Mouse (Mus musculus): ENCODE measurements around the gene Fmnl1. TPM values are rescaled to one million over a fixed set of nuclear protein-coding genes. Genes with fewer than 3 reads are reported as not detected.

Fmnl1 gene
- polyA plus RNA-seq, 1 experiment from 2014 or later = 8.6 TPM

- H3K4me3 ChIP-seq (replicated peaks) = no peak overlapping the region
- no peaks in the 10 kb centered on the region for H3K9me3 ChIP-seq (replicated peaks)
- no peak overlapping the region for H3K9ac ChIP-seq (replicated peaks)
- ATAC-seq (ENCODE audit: low FRiP score) = no peak
- no peaks in the 10 kb centered on the region for H3K36me3 ChIP-seq
- H3K4me1 ChIP-seq = peaks cover 46% of the 10 kb centered on the region
- H3K27me3 ChIP-seq (replicated peaks) = peaks cover 29% of the 10 kb centered on the region
- peak overlapping the region; percentile 43; the same call in 1 of the 2 replicates for H3K27ac ChIP-seq (replicated peaks)
- WGBS = 25% methylated on average over 9 of the region's 9 CpGs
- H3K4me2 ChIP-seq = no peak overlapping the region; the same call in 1 of the 2 replicates
Measured at GRCm38 (mm10) chr11:103168690-103169390, 2.1 kb upstream of the Fmnl1 start.

- H3K27me3 ChIP-seq (replicated peaks) = peaks cover 29% of the 10 kb centered on the region
- no peak for ATAC-seq (ENCODE audit: low FRiP score)
Measured at GRCm38 (mm10) chr11:103169664-103170063, 1.2 kb upstream of the Fmnl1 start.

DNA sequence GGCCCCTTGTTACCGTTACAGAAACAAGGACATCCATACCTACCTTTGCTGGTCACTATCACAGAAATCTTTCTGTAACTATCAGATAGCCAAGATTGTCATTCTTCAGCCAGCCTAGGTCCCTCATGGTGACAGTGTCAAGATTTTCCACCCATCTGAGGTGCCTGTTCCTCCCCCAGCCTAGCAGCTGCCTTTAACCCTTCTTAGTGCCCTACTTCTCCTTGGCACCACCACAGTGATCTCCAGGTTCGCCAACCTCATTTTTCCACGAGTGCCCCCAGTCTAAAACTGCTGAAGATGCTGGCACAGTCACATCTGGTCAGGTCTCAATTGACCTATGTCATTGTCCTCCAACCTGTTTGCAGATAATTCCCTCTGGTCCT, 805 bp upstream of the Fmnl1 start:
- Histone ChIP-seq H3K4me3 (replicated peaks) (peak overlapping the region; percentile 71), H3K9me3 (replicated peaks) (no peaks in the 10 kb centered on the region), H3K27me3 (replicated peaks) (peaks cover 29% of the 10 kb centered on the region), H3K36me3 (no peaks in the 10 kb centered on the region), H3K9ac (replicated peaks) (peak overlapping the region; percentile 76), H3K4me2 (peak overlapping the region; percentile 85), H3K27ac (replicated peaks) (0 out of 2 replicates have a peak overlapping the region, but pooled peaks have one; percentile 71), H3K4me1 (peaks cover 55% of the 10 kb centered on the region)
- 46% methylated on average over 3 of the region's 3 CpGs for WGBS
- ATAC-seq (ENCODE audit: low FRiP score) = peak; percentile 23; the same call in 1 of the 2 replicates

More at GRCm38 (mm10) chr11:103169664-103170063, 1.2 kb upstream of the Fmnl1 start:
- Histone ChIP-seq H3K9me3 (replicated peaks) (no peaks in the 10 kb centered on the region), H3K4me3 (replicated peaks) (peak overlapping the region; percentile 71), H3K4me1 (peaks cover 54% of the 10 kb centered on the region), H3K36me3 (no peaks in the 10 kb centered on the region), H3K4me2 (peak overlapping the region; percentile 85), H3K9ac (replicated peaks) (peak overlapping the region; percentile 14; the same call in 1 of the 2 replicates), H3K27ac (replicated peaks) (0 out of 2 replicates have a peak overlapping the region, but pooled peaks have one; percentile 71)
- WGBS = 89% methylated on average over 5 of the region's 5 CpGs

DNA sequence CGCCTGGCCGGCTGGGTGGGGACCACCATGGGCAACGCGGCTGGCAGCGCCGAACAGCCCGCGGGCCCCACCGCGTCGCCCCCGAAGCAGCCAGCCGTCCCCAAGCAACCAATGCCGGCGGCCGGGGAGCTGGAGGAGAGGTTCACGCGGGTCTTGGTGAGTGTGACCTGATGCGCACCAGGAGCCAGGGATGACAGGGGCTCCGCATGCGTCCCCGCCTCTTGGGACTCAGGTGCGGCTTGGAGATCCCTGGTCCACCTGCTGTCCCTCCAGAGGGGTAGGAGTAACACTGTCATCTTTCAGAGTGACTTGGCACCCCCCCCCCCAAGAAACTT, 346 bp downstream of the Fmnl1 start:
- peak overlapping the region; percentile 71; the same call in 1 of the 2 replicates for H3K27ac ChIP-seq (replicated peaks)
- peaks cover 55% of the 10 kb centered on the region for H3K4me1 ChIP-seq
- H3K36me3 ChIP-seq = no peaks in the 10 kb centered on the region
- peak overlapping the region; percentile 85 for H3K4me2 ChIP-seq
- H3K27me3 ChIP-seq (replicated peaks) = peaks cover 29% of the 10 kb centered on the region
- 2% methylated on average over 22 of the region's 23 CpGs for WGBS
- peak; percentile 12; the same call in 1 of the 2 replicates for ATAC-seq (ENCODE audit: low FRiP score)
- H3K4me3 ChIP-seq (replicated peaks) = peak overlapping the region; percentile 71
- H3K9ac ChIP-seq (replicated peaks) = peak overlapping the region; percentile 76
- no peaks in the 10 kb centered on the region for H3K9me3 ChIP-seq (replicated peaks)

- no peak for ATAC-seq (ENCODE audit: low FRiP score)
- peaks cover 55% of the 10 kb centered on the region for H3K4me1 ChIP-seq
- H3K27ac ChIP-seq (replicated peaks) = no peak overlapping the region
- H3K36me3 ChIP-seq = no peaks in the 10 kb centered on the region
- peak overlapping the region; percentile 71 for H3K4me3 ChIP-seq (replicated peaks)
- WGBS = 44% methylated on average over 9 of the region's 9 CpGs
- peak overlapping the region; percentile 85 for H3K4me2 ChIP-seq
- peaks cover 29% of the 10 kb centered on the region for H3K27me3 ChIP-seq (replicated peaks)
- no peaks in the 10 kb centered on the region for H3K9me3 ChIP-seq (replicated peaks)
- peak overlapping the region; percentile 76 for H3K9ac ChIP-seq (replicated peaks)
Measured at GRCm38 (mm10) chr11:103171703-103172391, 940 bp downstream of the Fmnl1 start.

DNA sequence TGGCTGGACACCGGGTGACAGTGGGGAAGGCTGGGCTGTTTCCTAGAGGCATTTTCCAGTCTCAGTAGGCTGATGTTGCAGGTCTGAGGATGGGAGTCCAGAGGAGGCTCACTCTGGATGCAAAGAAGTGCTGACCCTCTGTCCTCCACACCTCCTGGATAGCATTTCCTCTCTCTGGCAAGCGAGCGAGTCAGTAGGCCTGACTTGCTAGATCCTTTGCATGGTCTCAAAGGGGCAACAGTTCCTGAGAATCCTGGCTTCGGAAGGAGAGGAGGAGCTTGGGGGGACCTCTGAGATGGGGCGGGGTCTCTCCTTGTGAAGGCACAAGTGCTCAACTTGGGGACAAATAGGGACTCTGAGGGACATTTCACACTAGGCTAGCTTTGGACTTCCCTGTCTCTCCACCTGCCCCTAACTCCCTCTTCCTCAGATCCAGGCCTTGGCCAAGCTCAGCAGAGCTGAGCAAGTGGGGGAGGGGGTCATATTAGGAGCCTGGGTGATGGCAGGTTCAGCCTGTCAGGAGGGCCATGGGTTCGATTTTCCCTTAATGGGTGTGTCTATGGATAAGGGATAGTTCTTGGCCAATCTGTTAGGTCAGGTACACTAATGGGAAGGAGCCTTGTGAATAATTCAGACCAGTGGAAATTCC, 1.6 kb downstream of the Fmnl1 start:
- Histone ChIP-seq H3K36me3 (no peaks in the 10 kb centered on the region), H3K27me3 (replicated peaks) (peaks cover 27% of the 10 kb centered on the region), H3K27ac (replicated peaks) (no peak overlapping the region), H3K4me3 (replicated peaks) (peak overlapping the region; percentile 71), H3K4me2 (peak overlapping the region; percentile 85), H3K9me3 (replicated peaks) (no peaks in the 10 kb centered on the region), H3K4me1 (peaks cover 55% of the 10 kb centered on the region), H3K9ac (replicated peaks) (peak overlapping the region; percentile 76; the same call in 1 of the 2 replicates)
- WGBS = 73% methylated on average over 6 of the region's 6 CpGs
- ATAC-seq (ENCODE audit: low FRiP score) = no peak

- WGBS = 84% methylated on average over 7 of the region's 7 CpGs
- peaks cover 24% of the 10 kb centered on the region for H3K27me3 ChIP-seq (replicated peaks)
Measured at GRCm38 (mm10) chr11:103173041-103173770, 2.3 kb downstream of the Fmnl1 start.

GRCm38 (mm10) chr11:103173771-103174344, 3.0 kb downstream of the Fmnl1 start:
- Histone ChIP-seq H3K9ac (replicated peaks) (no peak overlapping the region), H3K27ac (replicated peaks) (no peak overlapping the region), H3K4me1 (peaks cover 53% of the 10 kb centered on the region), H3K4me3 (replicated peaks) (no peak overlapping the region), H3K4me2 (no peak overlapping the region), H3K9me3 (replicated peaks) (no peaks in the 10 kb centered on the region), H3K27me3 (replicated peaks) (peaks cover 24% of the 10 kb centered on the region), H3K36me3 (no peaks in the 10 kb centered on the region)
- no peak for ATAC-seq (ENCODE audit: low FRiP score)
- 91% methylated on average over 11 of the region's 11 CpGs for WGBS

More at GRCm38 (mm10) chr11:103173041-103173770, 2.3 kb downstream of the Fmnl1 start:
- Histone ChIP-seq H3K36me3 (no peaks in the 10 kb centered on the region), H3K4me2 (peak overlapping the region; percentile 85; the same call in 1 of the 2 replicates), H3K4me1 (peaks cover 55% of the 10 kb centered on the region), H3K9ac (replicated peaks) (no peak overlapping the region), H3K4me3 (replicated peaks) (no peak overlapping the region), H3K27ac (replicated peaks) (no peak overlapping the region), H3K9me3 (replicated peaks) (no peaks in the 10 kb centered on the region)
- no peak for ATAC-seq (ENCODE audit: low FRiP score)

GRCm38 (mm10) chr11:103174411-103174832, 3.5 kb downstream of the Fmnl1 start:
- no peak overlapping the region for H3K4me2 ChIP-seq
- 85% methylated on average over 5 of the region's 5 CpGs for WGBS
- H3K9me3 ChIP-seq (replicated peaks) = no peaks in the 10 kb centered on the region
- H3K27ac ChIP-seq (replicated peaks) = no peak overlapping the region
- peaks cover 48% of the 10 kb centered on the region for H3K4me1 ChIP-seq
- H3K27me3 ChIP-seq (replicated peaks) = peaks cover 22% of the 10 kb centered on the region
- no peaks in the 10 kb centered on the region for H3K36me3 ChIP-seq
- no peak overlapping the region for H3K9ac ChIP-seq (replicated peaks)
- no peak for ATAC-seq (ENCODE audit: low FRiP score)
- no peak overlapping the region for H3K4me3 ChIP-seq (replicated peaks)

DNA sequence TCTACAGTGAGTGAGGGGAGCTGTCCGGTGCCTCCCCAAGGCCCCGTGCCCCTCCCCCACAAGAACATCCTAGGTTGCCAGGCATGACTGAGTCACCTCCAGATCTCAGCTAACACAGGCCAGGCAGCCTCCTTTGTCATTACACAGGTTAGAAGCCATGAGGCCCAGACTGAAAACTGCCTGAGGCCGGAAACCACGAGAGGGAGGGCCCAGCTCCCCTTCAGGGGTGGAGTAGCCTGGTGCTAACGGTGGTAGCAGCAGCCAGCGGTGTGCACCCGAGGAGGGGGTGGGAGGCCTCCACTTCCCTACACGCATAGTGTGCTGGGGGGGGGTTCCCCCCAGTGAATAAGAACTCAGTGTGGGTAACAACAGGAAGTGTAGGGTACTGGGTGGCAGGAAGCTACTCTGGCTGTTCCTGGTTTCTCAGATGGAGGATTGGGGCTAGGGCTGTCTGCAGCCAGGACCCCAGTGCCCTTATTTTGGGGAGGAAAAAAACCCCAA, 4.0 kb downstream of the Fmnl1 start:
- Histone ChIP-seq H3K9me3 (replicated peaks) (no peaks in the 10 kb centered on the region), H3K4me1 (peaks cover 42% of the 10 kb centered on the region), H3K27ac (replicated peaks) (no peak overlapping the region), H3K9ac (replicated peaks) (no peak overlapping the region), H3K36me3 (no peaks in the 10 kb centered on the region), H3K27me3 (replicated peaks) (peaks cover 17% of the 10 kb centered on the region), H3K4me2 (no peak overlapping the region), H3K4me3 (replicated peaks) (no peak overlapping the region)
- ATAC-seq (ENCODE audit: low FRiP score) = no peak
- 60% methylated on average over 8 of the region's 8 CpGs for WGBS
